Mouse (Mus musculus): ENCODE results near the gene Fsip2. TPM values are rescaled to one million over a fixed set of nuclear protein-coding genes. Genes with fewer than 3 reads are reported as not detected.

Fsip2 gene
- not detected for total RNA-seq (2021)
- long read RNA-seq, experiment 1 = 0 reads
- long read RNA-seq, experiment 2 = 0 reads

DNA sequence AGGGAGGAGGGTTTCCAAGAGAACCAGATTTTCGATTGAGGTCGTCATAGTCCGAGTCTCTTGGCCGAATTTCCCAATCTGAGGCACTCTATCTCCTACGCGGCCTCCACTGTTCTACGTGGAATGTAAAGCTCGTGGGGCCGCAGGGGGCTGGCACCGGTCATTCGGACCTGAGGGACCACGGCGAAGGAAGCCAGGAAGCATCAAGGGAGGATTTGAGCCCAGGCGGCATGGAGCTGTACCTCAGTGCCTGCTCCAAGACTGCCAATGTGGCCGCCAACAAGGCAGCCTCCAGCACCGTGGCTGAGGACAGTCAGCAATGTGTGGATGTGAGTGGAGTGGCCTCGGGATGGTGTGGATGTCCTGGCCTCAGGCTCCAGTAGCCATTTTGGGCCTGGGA is at the start of gene Fsip2:
Gene Fsip2, plus strand, starts transcription at position 163 of the 400 bp plus-strand sequence.
- DNase-seq (ENCODE audit: low spot score) = no peak

- no peak for DNase-seq (ENCODE audit: low spot score)
Measured at GRCm38 (mm10) chr2:82963443-82963842, 20.0 kb downstream of the Fsip2 start.

DNA sequence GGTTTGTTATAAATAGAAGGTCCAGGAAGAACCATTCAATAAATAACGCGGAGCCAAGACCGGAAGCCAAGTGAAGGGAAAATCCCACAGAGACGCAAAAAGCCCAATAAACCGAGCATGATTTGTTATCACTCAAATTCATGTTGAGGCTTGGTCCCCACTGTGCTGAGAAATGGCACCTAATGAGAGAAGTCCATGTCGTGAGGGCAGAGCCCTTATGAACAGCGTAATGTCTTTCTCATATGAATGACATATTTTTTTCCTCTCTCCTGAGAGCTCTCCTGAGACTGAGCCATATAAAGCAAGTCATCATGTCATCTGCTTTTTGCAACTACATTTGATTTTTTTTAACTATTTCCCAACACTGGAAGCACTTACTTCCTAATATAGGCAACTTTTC is 82.4 kb downstream of the Fsip2 start:
- no peak for DNase-seq (ENCODE audit: low spot score)

DNA sequence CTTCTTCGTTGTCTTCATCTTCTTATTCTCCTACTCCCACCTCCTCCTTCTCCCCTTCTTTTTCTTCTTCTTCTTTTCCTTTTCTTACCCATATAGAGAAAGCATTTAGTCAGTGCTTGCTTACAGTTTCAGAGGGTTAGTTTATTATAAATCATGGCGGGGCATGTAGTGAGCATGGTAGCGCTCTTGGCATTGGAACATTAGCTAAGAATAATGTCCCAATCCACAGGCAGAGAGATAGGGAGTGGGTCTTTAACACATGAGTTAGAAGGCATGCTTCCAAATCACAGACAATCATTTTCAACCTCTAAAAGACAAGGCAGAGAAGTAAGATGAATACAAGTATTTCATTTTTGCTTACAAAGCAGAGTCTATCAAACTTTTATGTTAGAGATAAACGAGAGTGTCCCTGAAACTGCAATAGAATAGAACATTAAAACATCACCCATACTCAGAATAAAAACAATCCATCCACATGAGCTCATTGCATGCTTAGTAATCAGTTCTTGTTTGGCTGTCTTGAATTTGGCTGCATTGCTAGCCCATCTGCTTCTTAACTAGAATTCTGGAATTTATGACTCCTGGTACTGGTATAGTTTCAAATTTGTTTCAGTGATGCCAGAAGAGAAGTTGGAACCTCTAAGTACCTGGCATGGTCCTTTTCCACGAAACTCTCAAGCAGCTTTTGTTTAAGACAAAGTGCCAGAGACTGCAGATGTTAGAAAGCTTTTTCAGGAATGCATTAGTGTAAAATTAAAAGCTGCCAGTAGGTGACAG is 109.7 kb downstream of the Fsip2 start:
- DNase-seq (ENCODE audit: low spot score) = no peak

Data from gastrocnemius, adult 18-20 months (tissue).